Mouse (Mus musculus): ENCODE data around the gene Gm11116. TPM values are rescaled to one million over a fixed set of nuclear protein-coding genes. Genes with fewer than 3 reads are reported as not detected.
"Not testable (repeated sequence)": the region's sequence is repeated elsewhere in the genome, so short reads cannot be mapped to it uniquely, and the experiment has no call there.

Gm11116 gene
- total RNA-seq (2021), result not detected

DNA sequence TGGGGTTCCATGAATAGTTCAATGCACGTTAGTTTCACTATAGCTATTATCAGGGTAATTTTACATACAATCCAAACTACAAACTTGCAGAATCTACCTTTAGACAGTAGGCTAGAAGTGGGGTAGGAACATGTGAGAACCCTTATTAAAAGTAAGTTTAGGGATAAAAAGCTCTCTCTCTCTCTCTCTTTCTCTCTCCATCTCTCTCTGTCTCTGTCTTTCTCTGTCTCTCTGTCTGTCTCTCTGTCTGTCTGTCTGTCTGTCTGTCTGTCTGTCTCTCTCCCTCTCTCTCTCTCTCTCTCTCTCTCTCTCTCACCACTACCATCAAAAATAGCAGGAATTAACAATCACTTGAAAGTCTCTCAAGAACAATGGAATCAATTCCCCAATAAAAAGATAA, at the start of gene Gm11116:
Gene Gm11116, minus strand, starts transcription at position 101 of the 400 bp plus-strand sequence.
- no peak for DNase-seq

DNA sequence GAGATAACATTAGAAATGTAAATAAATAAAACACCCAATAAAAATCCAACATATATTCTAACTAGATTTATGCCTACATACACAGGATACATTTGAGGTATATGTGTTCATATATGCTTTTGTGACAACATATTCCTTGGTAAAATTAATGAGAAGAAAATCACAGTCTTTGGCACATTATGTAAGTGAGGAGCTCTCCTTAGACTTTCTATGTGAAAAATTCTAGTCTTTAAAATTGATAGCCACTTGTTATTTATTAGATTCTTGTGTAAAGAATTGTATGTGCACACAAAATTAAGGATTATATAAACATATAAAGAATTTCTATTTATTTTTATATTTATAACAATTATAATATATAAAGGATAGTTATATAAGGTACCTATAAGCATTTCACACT, 42.7 kb upstream of the Gm11116 start, which contains the start of gene Gm11115:
Gene Gm11115, minus strand, starts transcription at position 101 of the 400 bp plus-strand sequence.
- DNase-seq, result no peak

DNA sequence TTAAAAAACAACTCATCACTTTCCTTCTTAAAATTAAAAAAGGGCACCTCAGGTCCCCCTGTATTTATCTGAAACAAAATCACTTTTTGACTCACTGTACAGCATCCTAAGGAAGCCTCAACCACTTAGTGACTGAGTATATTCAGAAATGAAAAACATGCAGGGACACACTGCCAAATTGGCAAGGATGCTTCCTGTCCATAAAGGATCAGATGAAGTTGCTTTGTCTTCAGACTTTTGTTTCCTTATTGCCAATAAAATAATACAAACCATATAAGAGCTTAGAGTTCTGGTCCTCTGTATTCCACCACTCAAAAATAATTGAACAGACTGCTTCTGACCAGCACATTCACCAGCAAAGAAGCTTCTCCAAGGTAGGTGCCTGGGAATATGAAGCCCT, 25.1 kb downstream of the Gm11116 start, which contains the start of gene Smr2:
Gene Smr2, plus strand, starts transcription at position 301 of the 400 bp plus-strand sequence.
- DNase-seq, result not testable (repeated sequence)

Other genes starting within 250 kb of the Gm11116 start
- not detected for gene Odam, start 226.5 kb downstream of the Gm11116 start, total RNA-seq (2021)
- not detected for gene Csn3, start 186.0 kb downstream of the Gm11116 start, total RNA-seq (2021)
- gene 2310003L06Rik, start 142.1 kb downstream of the Gm11116 start, total RNA-seq (2021), result not detected
- gene Gm28434, start 142.0 kb downstream of the Gm11116 start, total RNA-seq (2021), result not detected
- not detected for gene Cabs1, start 132.1 kb downstream of the Gm11116 start, total RNA-seq (2021)
- gene Smr3a, start 109.0 kb downstream of the Gm11116 start, total RNA-seq (2021), result not detected
- not detected for gene Smr2, start 25.0 kb downstream of the Gm11116 start, total RNA-seq (2021)
- not detected for gene Gm11115, start 42.6 kb upstream of the Gm11116 start, total RNA-seq (2021)
- not detected for gene Gm7714, start 157.4 kb upstream of the Gm11116 start, total RNA-seq (2021)
- gene Prol1, start 205.8 kb upstream of the Gm11116 start, total RNA-seq (2021), result not detected

Measured in layer of hippocampus, postnatal 36 days (tissue).